Mouse (Mus musculus): Measurements from ENCODE around the gene Prkci.

Gene Prkci

GRCm38 (mm10) chr3:30994859-30995258, 688 bp upstream of the Prkci start:
- no peak for DNase-seq (ENCODE audit: low spot score)

- no peak for DNase-seq (ENCODE audit: low spot score)
Measured at GRCm38 (mm10) chr3:30995899-30996687, 546 bp downstream of the Prkci start.

- DNase-seq (ENCODE audit: low spot score): no peak
Measured at GRCm38 (mm10) chr3:30996688-30997014, 1.1 kb downstream of the Prkci start.

GRCm38 (mm10) chr3:30999401-31000017, 4.0 kb downstream of the Prkci start:
- DNase-seq (ENCODE audit: low spot score): no peak

GRCm38 (mm10) chr3:31000018-31000407, 4.5 kb downstream of the Prkci start:
- no peak for DNase-seq (ENCODE audit: low spot score)

- DNase-seq (ENCODE audit: low spot score): no peak
Measured at GRCm38 (mm10) chr3:31001048-31001676, 5.6 kb downstream of the Prkci start.

GRCm38 (mm10) chr3:31004320-31005209, 9.0 kb downstream of the Prkci start:
- no peak for DNase-seq (ENCODE audit: low spot score)

- no peak for DNase-seq (ENCODE audit: low spot score)
Measured at GRCm38 (mm10) chr3:31014374-31014773, 18.8 kb downstream of the Prkci start.

GRCm38 (mm10) chr3:31015682-31016443, 20.3 kb downstream of the Prkci start:
- no peak for DNase-seq (ENCODE audit: low spot score)

GRCm38 (mm10) chr3:31016594-31017196, 21.1 kb downstream of the Prkci start:
- DNase-seq (ENCODE audit: low spot score): no peak

GRCm38 (mm10) chr3:31017652-31018051, 22.1 kb downstream of the Prkci start:
- DNase-seq (ENCODE audit: low spot score): no peak

- DNase-seq (ENCODE audit: low spot score): no peak
Measured at GRCm38 (mm10) chr3:31019287-31019686, 23.7 kb downstream of the Prkci start.

- no peak for DNase-seq (ENCODE audit: low spot score)
Measured at GRCm38 (mm10) chr3:31019793-31020447, 24.4 kb downstream of the Prkci start.

- DNase-seq (ENCODE audit: low spot score): no peak
Measured at GRCm38 (mm10) chr3:31020656-31021055, 25.1 kb downstream of the Prkci start.

GRCm38 (mm10) chr3:31022895-31023436, 27.4 kb downstream of the Prkci start:
- no peak for DNase-seq (ENCODE audit: low spot score)

- no peak for DNase-seq (ENCODE audit: low spot score)
Measured at GRCm38 (mm10) chr3:31027718-31028117, 32.2 kb downstream of the Prkci start.

GRCm38 (mm10) chr3:31031621-31032020, 36.1 kb downstream of the Prkci start:
- DNase-seq (ENCODE audit: low spot score): no peak

GRCm38 (mm10) chr3:31033644-31034043, 38.1 kb downstream of the Prkci start:
- no peak for DNase-seq (ENCODE audit: low spot score)

- no peak for DNase-seq (ENCODE audit: low spot score)
Measured at GRCm38 (mm10) chr3:31037851-31038250, 42.3 kb downstream of the Prkci start.

- DNase-seq (ENCODE audit: low spot score): no peak
Measured at GRCm38 (mm10) chr3:31038689-31039088, 43.1 kb downstream of the Prkci start.

All from layer of hippocampus, adult 11-12 months (tissue).